Mouse (Mus musculus): ENCODE data around the gene Fam186a.
"Not testable (repeated sequence)": the region's sequence is repeated elsewhere in the genome, so short reads cannot be mapped to it uniquely, and the experiment has no call there.

The Fam186a gene

DNA sequence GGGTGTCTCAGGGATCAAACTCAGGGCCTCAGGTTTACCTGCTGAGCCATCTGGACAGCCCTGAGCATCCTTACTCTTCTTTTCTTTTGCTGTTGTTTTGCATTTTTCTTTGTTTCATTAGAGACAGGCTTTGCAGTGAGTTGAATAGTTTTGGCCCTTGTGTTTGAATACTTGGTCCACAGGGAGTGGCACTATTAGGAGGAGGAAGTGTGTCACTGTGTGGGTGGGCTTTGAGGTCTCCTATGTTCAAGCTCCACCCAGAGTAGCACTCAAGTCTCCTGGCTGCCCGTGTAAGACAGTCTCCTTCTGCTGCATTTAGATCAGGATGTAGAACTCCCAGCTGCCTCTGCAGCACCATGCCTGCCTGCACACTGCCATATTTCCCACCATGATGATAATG is 32.4 kb downstream of the Fam186a start:
- no peak for DNase-seq (ENCODE audit: low spot score)

DNA sequence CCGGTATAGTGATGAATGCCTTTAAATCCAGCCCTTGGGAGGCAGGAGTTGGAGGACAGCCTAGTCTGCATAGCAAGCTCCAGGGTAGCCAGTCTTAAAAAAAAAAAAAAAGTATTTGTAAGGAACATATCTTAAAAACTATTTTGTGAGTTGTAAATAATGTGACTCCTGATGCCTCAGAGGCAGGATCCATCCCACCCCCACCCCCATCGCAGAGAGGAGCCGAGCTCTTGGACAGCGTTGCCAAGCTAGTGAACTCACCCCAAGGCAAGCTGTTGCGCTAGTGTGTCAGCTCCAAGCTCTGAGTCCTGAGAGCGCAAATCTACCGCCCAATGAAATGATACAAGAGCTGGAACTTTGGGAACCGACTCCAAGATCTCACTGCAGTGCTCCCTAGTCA is 35.6 kb downstream of the Fam186a start:
- DNase-seq (ENCODE audit: low spot score): no peak

DNA sequence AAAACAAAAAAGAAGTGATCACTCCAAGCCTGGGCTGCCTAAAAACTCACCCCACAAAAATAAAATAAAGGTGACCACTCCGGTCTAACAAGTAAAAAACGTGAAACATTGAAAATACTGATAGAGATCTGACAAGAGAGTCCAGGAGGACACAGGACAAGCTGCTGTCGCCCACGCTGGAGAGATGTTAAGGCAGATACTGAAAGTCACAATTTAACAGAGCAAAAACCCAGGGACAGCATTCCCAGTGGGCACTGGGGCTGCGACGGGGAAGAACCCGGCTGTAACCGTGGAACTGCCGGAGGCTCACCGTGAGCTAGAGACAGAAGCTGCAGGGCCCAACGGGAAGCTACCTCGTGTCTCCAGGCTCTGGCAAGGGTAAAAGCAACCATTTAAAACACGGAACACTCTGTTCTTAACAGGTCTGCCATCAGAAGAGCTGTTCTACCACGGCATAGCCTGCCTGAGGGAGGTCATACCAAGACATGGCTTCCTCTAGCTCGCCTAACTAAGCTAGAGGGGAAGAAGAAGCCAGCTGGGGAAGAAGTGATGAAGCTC is 47.2 kb downstream of the Fam186a start:
- DNase-seq (ENCODE audit: low spot score): peak; percentile 31

DNA sequence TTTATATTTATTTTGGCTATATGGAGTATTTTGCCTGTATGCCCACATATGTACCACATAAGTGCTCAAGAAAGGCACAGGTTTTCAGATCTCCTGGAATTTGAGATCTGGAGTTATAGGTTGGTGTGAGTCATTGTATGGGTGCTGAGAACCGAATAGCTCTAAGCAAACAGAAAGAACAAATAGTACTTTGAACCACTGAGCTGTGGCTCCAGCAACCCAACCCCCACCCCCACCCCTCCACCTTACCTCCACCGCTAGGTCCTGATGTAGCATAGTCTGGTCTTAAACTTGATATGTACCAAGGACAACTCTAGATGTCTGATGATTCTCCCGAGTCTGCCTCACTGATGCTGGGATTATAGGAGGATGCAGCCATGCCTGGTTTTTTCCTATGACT is 49.6 kb downstream of the Fam186a start:
- no peak for DNase-seq (ENCODE audit: low spot score)

DNA sequence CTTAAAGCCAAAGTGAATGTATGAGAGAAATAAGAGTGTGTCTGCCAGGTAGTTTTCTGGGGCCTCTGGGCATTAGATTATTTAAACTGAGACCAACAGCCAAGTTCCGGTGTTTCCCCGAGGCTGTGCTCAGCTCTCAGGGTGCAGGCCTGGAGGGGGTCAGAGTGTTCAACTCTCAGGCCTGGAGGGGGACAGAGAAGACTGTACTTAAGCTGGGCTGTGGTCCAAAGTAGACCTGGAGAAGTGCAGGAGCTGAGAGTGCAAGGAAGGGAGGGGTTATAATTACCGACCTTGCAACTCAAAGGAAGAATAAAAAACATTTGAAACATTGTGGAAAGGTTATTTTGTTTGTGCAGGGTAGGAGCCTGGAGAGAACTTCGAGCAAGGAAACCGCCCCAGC is 52.2 kb downstream of the Fam186a start:
- no peak for DNase-seq (ENCODE audit: low spot score)

DNA sequence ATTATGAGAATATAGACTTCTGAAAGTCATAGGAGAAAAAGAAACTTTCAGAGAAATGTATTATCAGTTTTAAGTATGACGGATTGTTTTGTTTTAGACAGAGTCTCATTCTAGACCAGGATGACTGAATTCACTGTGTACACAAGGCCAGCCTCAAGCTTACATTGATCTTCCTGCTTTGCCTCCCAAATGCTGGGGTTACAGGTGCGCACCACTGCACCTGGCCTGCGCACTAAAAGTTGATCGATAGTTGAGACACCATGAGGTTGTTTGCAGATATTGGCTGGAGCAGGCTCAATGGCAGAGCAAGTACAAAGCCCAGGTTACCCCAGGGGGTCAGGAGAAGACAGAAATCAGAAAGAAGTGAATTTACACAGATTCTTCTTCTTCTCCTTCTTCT is 55.1 kb downstream of the Fam186a start:
- DNase-seq (ENCODE audit: low spot score): no peak

DNA sequence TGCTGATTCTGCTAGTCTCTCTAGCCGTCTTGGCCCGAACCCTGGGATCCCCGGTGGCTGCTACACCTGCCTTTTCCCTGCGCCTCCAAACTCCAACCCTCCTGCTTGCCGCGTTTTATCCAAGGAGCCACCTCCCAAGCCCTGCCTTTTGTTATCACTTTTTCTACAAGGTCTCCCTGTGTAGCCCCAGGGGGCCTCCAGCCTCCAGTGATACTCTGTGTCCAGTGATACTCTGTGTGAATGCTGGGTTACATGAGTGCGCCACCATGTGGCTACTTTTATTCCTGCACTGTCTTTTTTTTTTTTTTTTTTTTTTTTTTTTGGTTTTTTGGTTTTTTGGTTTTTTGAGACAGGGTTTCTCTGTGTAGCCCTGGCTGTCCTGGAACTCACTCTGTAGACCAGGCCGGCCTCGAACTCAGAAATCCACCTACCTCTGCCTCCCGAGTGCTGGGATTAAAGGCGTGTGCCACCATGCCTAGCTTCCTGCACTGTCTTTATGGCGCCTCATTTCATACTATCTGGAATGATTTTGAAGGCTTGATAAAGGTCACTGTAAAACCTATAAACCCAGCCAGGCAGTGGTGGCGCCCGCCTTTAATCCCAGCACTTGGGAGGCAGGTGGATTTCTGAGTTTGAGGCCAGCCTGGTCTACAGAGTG is 57.4 kb downstream of the Fam186a start:
- not testable (repeated sequence) for DNase-seq (ENCODE audit: low spot score)

DNA sequence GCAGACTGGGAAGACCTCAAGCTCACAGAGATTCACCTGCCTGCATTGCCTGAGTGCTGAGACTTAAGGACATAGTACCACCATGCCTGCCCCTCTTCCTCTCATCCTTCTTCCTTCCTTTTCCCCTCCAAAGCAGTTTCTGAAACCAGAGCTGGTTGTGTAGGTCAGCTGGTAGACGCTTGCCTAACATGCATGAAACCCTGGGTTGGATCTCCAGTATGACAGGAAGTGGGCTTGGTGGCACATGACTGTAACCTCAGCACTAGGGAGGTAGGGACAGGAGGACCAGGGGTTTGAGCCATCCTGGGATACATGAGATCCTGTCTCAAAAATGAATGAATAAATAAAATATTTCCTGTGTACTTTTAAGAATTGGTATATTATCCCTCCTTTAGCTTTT is 59.3 kb downstream of the Fam186a start:
- DNase-seq (ENCODE audit: low spot score): no peak

DNA sequence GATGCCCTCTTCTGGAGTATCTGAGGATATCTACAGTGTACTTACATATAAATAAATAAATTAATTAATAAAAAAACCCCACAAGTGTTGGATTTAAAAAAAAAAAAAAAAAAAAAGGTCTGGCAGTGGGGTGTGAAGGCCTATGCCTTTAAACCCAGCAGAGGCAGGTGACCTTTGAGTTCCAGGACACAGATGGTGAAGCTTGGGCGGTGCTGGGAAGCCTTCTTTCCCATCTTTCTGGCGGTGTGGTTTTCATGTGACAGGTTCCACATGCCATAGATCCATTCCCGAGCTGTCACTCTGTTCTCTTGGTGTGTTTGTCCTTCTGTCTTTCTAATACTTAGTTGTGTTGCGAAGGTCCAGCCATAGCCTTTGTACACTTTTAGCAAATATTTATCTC is 59.8 kb downstream of the Fam186a start:
- no peak for DNase-seq (ENCODE audit: low spot score)

DNA sequence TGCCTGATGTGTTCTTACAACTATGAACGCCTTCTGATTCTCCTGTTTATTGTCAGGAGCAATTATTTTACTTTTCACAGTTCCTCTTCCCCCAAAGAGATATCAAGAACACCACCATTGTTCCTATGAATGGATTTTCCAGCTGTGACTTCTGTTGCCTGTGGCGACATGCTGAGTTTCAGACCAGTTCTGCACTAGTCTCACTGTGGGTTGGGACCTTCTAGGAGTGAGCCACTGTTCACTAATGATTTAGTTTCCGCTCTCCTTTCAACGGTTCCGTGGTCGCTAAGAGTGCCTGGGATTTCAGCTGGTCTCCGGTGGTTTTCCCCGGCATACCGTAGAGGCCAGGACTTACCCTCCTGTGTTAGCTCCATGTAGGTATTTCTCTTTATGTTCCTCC is 62.0 kb downstream of the Fam186a start:
- no peak for DNase-seq (ENCODE audit: low spot score)

DNA sequence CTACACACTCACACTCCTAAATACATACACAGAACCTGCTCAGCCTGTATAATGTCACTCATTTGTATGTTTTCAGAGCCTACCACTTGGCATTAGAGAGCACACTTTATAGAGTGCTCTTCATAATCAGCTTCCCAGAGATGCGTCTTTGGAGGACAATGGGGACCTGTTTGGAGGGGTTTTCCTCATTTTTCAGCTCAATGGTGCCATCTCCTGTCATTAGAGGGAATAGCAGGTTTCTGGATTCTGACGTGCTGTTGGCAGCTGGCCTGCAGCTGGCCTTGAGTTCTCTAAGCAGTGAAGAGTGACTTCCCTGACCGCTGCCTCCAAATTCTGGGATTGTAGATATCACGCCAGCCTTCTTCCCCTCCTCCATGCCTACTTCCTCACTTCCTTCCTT is 62.5 kb downstream of the Fam186a start:
- peak; percentile 62 for DNase-seq (ENCODE audit: low spot score)

DNA sequence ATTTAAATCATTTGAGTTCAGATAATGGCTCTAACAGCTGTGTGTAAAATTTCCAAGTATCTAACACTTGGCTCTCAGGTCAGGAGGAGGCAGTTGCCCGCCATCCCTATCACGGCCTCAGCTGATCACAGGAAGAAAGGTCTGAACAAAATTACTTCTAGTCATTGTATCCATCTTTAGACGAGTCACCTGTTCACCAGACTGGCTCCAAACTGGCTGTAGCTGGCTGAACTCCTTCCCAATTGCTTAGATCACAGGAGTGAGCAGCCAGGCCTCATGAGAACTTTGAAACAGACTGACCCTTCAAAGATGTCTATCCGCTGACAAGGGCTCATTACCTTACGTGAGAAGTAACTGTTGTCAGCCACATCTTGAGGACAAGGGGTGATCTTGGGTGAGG is 63.6 kb downstream of the Fam186a start:
- no peak for DNase-seq (ENCODE audit: low spot score)

DNA sequence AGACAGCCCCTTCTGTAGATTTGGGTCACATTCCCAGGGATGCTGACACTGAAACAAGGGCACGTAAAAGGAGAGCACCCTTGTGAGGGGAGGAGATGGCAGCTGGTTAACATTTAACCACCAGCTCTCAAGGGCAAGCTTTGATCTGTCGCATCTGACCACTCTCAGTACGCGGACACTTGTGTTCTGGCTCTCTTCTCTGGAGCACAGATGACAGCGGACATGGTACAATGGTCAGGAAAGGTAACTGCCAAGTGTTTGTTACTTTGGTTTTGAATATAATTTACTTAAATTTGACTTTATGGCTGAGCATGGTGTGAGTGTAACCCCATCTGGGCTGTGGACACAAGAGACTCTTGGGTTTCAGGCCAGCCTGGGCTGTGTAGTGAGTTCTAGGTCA is 64.1 kb downstream of the Fam186a start:
- DNase-seq (ENCODE audit: low spot score): no peak

DNA sequence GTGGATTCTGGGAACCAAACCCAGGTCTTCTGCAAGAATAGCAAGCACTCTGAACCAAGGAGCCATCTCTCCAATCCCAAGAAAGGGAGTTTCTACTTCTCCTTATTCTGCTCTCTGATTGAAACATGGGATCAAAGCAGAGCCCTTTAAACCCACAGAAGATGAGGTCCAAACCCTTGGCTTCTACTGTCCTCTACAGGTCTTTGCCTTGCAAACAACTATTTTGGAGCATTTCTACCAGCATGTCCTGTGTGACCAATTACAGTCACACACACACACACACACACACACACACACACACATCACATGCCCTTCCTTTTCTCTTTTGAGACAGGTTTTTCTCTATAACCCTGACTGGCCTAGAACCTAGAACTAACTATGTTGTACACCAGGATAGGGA is 70.2 kb downstream of the Fam186a start:
- DNase-seq (ENCODE audit: low spot score): no peak

DNA sequence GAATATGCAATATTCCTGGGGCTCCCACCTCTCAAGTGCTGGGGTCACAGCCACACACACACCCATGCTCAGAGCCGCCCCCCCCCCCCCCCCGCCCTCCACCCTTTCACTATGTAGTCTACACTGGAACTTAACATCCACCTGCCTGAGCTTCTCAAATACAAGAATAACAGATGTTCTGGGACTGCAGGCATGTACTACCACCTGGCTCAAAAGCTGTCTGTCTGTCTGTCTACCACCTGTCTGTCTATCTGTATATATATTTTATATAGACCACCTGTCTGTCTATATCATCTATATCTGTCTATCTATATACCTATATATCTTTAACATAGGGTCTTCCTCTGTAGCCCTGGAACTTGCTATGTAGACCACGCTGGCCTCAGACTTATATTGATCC is 75.5 kb downstream of the Fam186a start:
- DNase-seq (ENCODE audit: low spot score): no peak

DNA sequence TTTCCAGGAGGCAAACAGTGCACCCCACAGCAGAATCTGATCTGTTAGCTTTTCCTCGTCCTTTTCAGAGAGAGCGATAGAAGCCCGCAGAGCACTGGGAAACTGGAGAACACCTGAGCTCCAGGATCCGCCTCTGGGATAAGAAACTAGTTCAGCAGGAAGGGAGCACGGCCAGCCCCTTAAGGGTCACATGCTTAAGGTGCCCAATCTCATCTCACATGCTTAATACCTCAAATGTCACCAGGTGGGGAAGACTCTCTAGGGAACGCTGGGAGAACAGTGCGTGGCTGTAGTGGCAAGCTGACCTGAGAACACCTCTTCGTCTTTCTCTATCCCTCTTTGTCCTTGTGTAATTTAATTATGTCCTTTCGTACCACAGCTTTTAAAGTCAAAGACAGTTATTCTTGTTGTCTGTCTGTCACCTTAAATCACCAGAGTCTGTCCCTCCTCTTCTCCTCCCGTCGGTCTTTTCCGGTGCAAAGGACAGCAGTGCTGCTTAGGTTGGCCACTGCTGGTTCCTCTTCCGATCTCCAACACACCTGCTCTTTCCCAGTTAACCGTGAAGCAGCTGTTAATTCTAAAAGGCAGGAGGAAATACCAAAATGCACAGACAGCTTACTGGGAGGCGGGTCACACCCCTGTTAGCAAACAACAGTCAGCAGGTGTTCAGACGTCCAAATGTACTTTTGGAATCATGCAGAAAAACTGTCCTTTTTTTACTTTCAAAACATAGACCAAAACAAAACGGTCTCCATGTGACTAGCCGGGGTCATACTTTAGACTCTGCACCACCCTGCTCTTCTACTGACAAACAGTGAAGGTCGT is 76.2 kb downstream of the Fam186a start:
- DNase-seq (ENCODE audit: low spot score): peak; percentile 72

DNA sequence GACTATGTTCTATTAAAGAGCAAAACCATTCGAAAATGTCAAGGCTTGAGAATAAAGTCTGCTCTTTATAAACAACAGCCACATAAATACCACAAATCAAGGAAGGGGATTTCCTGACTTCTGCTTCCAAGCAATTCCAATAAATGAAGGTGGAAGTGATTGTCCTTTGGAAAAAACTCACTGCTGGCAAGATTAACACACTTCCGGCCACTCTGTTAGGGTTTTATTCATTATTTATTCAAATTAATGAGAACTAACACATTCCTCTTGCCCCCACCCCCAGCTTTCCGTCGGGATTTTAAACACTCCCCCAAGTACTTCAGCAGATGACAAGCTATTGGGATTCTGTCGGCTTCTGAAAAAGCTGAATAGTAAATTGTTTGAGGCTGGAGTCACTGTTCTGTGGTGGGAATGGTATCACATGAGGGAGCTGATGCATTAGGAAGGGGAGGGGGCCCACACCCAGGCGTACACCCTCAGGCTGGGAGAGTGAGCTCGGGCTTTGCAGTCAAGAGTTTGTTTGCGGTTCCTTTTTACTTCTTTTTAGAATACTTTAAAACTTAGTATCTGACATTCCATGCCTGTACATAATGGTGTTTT is 77.5 kb downstream of the Fam186a start:
- DNase-seq (ENCODE audit: low spot score): no peak

DNA sequence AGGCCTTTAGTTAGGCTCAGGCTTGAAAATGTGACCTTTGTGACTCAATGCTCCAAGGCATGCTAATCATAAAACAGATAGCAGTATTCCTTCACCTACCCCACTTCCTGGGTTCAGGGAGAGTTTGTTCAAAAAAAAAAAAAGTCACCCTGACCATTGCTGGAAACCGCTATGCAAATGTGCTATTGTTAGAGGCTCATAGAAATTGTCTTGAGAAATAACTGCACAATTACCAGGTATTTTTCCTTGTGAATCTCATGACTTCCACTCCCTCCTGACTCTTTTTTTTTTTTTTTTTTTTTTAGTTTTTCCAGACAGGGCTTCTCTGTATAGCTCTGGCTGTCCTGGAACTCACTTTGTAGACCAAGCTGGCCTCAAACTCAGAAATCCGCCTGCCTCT is 79.7 kb downstream of the Fam186a start:
- DNase-seq (ENCODE audit: low spot score): not testable (repeated sequence)

DNA sequence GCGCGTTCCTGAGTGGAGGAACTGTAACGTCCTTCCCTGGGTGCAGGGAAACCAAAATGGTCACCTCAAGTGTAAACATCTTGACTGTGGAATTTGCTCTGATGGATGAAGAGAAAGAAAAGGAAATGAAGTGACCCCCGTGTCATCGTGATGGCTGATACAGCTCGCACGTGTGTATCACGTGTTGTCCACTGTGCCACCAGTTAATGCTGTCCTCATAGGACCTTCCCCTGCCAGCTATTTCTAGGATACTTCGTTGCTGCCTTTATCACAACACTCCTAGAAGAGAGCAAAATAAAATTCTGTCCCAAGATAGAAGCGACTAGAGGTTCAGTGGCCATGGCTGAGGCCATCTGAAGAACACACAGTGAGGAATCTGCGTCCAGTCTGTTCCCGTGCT is 82.8 kb downstream of the Fam186a start:
- no peak for DNase-seq (ENCODE audit: low spot score)

DNA sequence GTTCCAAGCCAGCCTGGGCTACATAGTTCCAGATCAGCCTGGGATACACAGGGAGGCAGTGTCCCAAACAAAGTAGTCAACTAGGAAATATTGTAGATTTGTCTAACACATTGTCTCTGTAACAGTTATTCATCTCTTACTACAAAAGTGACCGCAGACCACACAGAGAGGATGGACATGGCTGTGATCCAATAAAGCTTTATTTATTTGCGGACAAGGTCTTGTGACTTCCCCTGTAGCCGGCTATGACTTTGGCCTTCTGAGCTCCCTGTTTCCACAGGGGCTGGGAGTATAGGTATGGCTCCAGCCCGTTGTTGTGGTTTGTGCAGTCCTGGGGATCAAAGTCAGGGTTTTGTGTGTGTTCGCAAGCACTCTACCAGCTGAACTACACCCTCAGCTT is 88.3 kb downstream of the Fam186a start:
- no peak for DNase-seq (ENCODE audit: low spot score)

DNA sequence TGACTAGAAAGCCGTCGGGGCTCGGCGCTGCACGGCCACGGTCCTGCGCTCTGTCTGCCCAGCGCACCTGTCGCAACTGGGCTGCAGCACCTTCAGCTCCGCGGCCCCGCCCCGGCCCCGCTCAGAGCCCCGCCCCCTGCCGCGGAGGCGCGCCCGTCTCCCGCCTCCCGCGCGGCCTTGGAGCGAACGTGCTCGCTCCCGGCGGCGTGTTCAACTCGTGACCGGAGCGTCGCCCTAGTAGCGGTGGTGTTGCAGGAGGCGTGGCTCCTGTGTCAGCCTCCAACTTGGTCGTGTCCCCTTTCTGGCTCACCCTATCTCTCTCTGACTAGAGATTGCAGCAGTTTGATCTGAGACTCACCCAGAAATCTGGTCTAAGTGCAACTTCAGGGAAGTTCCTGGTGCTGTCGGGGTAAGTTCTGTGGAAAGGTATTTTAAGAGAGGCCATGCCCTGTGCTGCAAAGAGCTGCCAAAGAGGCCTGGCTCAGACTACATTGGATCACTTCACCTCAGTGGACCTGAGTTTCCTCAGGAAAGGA is 91.5 kb downstream of the Fam186a start, which contains the start of gene Lima1:
Gene Lima1 (minus strand): TSS at position 123 of the 536 bp plus-strand sequence.
- peak; percentile 91 for DNase-seq (ENCODE audit: low spot score)

DNA sequence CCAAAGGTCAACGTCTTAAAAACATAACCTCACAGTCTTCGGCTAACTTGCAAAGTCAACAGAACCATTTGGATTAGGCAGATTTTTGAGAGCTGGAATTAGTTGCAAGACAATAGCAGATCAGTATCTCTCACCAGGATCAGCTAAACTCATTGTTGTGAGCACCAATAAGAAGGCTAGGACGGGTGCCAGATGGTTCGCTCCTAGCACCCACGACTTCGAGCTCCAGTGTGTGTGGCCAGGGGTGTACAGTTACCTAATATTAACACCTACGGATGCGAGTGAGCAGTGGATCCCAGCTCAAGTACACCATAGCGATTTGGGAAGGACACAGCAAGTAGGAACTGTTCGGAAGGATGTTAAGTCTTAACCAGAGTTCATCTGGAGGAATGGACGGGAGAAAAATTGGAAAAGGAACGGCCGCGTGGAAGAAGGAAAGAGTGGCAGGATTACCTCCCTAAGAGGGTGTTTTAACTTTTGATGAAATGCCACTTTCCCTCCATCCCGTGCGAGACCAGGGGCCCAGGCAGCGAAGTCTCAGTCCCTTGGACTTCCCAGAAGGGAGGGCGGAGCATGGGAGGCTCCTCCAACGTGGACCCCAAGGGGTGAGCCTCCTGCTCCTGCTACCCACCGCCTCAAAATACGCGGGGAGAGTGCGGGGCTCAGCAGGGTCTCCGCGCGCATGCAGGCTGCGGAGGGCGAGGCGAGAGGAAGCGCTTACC is 92.1 kb downstream of the Fam186a start:
- no peak for DNase-seq (ENCODE audit: low spot score)

All from urinary bladder, postnatal 14 days (tissue).